Mouse (Mus musculus): ENCODE data around the gene Wdr86.

DNA sequence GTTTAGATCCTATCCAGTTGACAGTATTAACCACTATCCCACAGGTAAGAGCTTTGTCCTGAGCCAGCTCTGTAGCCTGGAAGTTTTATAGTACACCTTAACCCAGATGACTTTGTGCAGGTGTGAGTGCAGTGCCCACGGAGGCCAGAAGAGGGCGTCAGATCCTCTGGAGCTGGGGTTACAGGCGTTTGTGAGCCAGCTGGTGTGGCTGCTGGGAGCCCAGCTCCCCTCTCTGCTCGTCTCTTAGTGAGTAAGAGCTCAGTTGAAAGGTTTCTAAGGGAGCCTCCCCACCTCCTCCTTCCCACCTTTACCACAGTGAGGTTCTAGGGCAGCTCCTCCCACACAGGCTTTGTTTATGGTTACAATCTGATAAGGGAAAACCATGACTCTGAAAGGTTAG lies 46.2 kb upstream of the Wdr86 start:
- TF ChIP-seq GATA1 (IDR thresholded peaks at IDR 0.05; ENCODE audit: borderline replicate concordance, low read length) (no peak), FLI1 (IDR thresholded peaks at IDR 0.05; ENCODE audit: low read length) (no peak)

All from megakaryocyte, embryonic 14.5 days (primary cell).